Mouse (Mus musculus) intestine, embryonic 15.5 days (tissue): ENCODE data around the gene Aasdh. TPM values are rescaled to one million over a fixed set of nuclear protein-coding genes. Genes with fewer than 3 reads are reported as not detected.

ENCODE experiments used
- ATAC-seq: fragments of 200-750 bp; cut with Nextera tagmentation; 2 replicates; pipeline ENCODE4 v1.8.0; 2017; ENCODE audit warnings: moderate TSS enrichment, moderate library complexity
- H3K27ac ChIP-seq: fragments of 300-500 bp; sonication (generic); 2 replicates; pipeline ENCODE4 v1.5.1; 2015; ENCODE audit warnings: mild to moderate bottlenecking, inconsistent platforms
- H3K27me3 ChIP-seq: fragments of 300-500 bp; sonication (generic); replicated peaks from 2 replicates; pipeline ENCODE4 v1.6.1; 2015; ENCODE audit warnings: inconsistent platforms
- H3K36me3 ChIP-seq: fragments of 300-500 bp; sonication (generic); 2 replicates; pipeline ENCODE4 v1.6.1; 2015; ENCODE audit warnings: inconsistent platforms
- H3K4me1 ChIP-seq: fragments of 300-500 bp; sonication (generic); replicated peaks from 2 replicates; pipeline ENCODE4 v1.6.1; 2015; ENCODE audit warnings: inconsistent platforms
- H3K4me2 ChIP-seq: fragments of 300-500 bp; sonication (generic); replicated peaks from 2 replicates; pipeline ENCODE4 v1.6.1; 2015; ENCODE audit warnings: mild to moderate bottlenecking, inconsistent platforms
- H3K4me3 ChIP-seq: fragments of 300-500 bp; sonication (generic); replicated peaks from 2 replicates; pipeline ENCODE4 v1.5.1; 2015; ENCODE audit warnings: inconsistent platforms
- H3K9ac ChIP-seq: fragments of 300-500 bp; sonication (generic); 2 replicates; pipeline ENCODE4 v1.6.1; 2015; ENCODE audit warnings: inconsistent platforms
- H3K9me3 ChIP-seq: fragments of 300-500 bp; sonication (generic); 2 replicates; pipeline ENCODE4 v1.6.1; 2016; ENCODE audit warnings: inconsistent platforms
- WGBS: fragments of 180-500 bp; shearing (Covaris S2); methylation state at CpG from one replicate; pipeline ENCODE4 v1.1.7; 2015; 5-methylcytosine and 5-hydroxymethylcytosine counted together
- polyA plus RNA-seq: library from polyadenylated mRNA; unstranded; fragments of >200 nt; fragmentation: Nextera tagmentation; extraction: Ambion mirVana; gene quantifications from 2 replicates; pipeline ENCODE4 v1.2.1, GENCODE M21; 2015

The Aasdh gene
- polyA plus RNA-seq: 14.2 and 18.3 TPM in 2 replicates

- H3K36me3 ChIP-seq: no peaks in the 10 kb centered on the region
- no peaks in the 10 kb centered on the region for H3K27me3 ChIP-seq
- peak; percentile 98 for ATAC-seq
- peak within 1 kb of the TSS; percentile 73 for H3K4me3 ChIP-seq
- H3K4me2 ChIP-seq: peak within 1 kb of the TSS; percentile 86
- WGBS: under 1% methylated on average over 47 of the region's 47 CpGs
- peak within 1 kb of the TSS; percentile 89 for H3K27ac ChIP-seq
- H3K9me3 ChIP-seq: no peaks in the 10 kb centered on the region
- peaks cover 4% of the 10 kb centered on the region; the same call in 1 of the 2 replicates for H3K4me1 ChIP-seq
- peak within 1 kb of the TSS; percentile 87 for H3K9ac ChIP-seq
Observed at GRCm38 (mm10) chr5:76905405-76906154, at the start of gene Aasdh. Aasdh (minus strand) TSS chr5:76905514.

DNA sequence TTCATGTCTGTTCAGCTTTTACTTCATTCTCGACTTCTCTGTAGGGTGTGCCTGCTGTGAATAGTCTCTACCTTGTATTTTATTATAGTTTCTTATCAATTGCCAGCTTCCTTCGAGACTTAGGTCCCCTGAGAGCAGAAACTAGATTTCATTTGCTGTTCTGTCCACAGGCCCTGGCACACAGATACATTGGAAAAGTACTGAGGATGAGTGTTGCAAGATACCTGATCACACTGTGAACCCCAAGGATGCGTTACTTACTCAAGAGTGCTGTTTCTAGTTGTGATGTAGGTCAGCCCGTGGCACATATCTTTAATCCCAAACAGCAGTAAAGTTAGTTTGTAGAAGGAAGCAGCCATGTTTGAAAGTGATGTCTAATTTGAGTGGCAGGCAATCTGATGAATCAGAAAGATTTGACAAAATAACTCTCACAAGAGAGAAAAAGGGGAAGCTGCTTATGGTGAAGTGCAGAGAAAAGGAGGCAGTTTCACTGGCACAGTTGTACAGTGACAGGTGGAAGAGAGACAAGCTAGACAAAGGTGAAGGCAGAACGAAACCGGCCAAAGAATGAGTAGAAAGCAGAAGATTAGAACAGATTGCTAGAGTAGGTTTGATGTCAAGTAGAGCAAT, 49.1 kb upstream of the Aasdh start:
- 69% methylated on average over 6 of the region's 6 CpGs for WGBS
- H3K27ac ChIP-seq: 0 out of 2 replicates have a peak overlapping the region, but pooled peaks have one; percentile 27
- no peak for ATAC-seq

GRCm38 (mm10) chr5:76953794-76954193, 48.5 kb upstream of the Aasdh start:
- H3K27ac ChIP-seq: peak overlapping the region; percentile 27; the same call in 1 of the 2 replicates
- no peak overlapping the region for H3K9ac ChIP-seq
- H3K4me2 ChIP-seq: no peak overlapping the region
- no peak overlapping the region for H3K4me3 ChIP-seq
- H3K36me3 ChIP-seq: peaks cover 6% of the 10 kb centered on the region
- 59% methylated on average over 3 of the region's 3 CpGs for WGBS
- ATAC-seq: no peak
- peaks cover 20% of the 10 kb centered on the region; the same call in 1 of the 2 replicates for H3K4me1 ChIP-seq
- no peaks in the 10 kb centered on the region for H3K27me3 ChIP-seq
- H3K9me3 ChIP-seq: no peaks in the 10 kb centered on the region

More for the DNA sequence above, 49.1 kb upstream of the Aasdh start:
- H3K4me2 ChIP-seq: no peak overlapping the region
- H3K9me3 ChIP-seq: no peaks in the 10 kb centered on the region
- H3K4me3 ChIP-seq: no peak overlapping the region
- H3K9ac ChIP-seq: no peak overlapping the region
- H3K4me1 ChIP-seq: peaks cover 20% of the 10 kb centered on the region; the same call in 1 of the 2 replicates
- H3K36me3 ChIP-seq: peaks cover 6% of the 10 kb centered on the region
- H3K27me3 ChIP-seq: no peaks in the 10 kb centered on the region

DNA sequence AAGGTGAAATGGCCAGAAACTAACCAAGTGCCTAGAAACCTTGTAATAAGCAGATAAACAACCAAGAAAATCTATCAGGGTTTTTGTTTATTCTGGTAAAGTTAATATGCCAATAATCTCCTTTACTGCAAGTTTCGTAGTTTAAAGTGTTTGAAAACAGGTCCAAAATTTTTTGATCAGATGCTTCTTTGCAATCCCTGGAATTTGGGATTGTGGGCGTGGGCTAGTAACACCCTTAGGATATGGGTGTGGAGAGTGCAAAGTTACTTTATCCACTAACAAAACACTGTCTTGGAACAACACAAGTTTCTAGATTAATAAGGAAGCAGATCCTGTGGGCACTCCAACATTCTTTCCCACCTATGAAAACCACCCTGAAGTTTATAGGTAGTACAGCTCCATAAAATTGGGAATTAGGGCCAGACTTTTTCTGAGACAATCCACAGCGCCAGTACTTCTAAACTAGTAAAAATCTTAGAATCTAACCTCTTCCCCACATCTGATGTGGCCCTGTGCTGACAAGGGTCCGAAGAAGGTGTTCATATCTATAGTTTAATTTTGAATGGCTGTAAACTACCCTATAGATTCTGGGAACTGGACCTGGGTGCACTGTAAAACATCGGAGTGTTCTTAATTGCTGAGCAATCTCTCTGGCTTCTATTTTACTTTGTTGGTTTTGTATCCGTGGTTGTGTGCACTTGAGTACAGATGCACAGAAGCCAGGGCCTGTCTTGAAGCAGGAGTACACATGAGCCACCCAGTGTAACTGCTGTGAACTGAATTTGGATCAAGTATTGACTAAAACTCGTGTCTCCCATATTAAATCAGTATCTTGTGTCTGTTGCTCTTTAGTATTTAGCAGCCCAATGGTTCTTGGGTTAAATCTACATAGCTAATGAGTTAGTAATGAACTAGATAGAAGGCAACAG, 47.1 kb upstream of the Aasdh start:
- 12% methylated on average over 7 of the region's 7 CpGs for WGBS
- Histone ChIP-seq H3K27me3 (no peaks in the 10 kb centered on the region), H3K4me3 (peak overlapping the region; percentile 75), H3K4me2 (peak overlapping the region; percentile 87), H3K9me3 (no peaks in the 10 kb centered on the region), H3K4me1 (peaks cover 20% of the 10 kb centered on the region; the same call in 1 of the 2 replicates), H3K9ac (peak overlapping the region; percentile 77), H3K27ac (peak overlapping the region; percentile 86), H3K36me3 (no peaks in the 10 kb centered on the region)
- ATAC-seq: no peak

DNA sequence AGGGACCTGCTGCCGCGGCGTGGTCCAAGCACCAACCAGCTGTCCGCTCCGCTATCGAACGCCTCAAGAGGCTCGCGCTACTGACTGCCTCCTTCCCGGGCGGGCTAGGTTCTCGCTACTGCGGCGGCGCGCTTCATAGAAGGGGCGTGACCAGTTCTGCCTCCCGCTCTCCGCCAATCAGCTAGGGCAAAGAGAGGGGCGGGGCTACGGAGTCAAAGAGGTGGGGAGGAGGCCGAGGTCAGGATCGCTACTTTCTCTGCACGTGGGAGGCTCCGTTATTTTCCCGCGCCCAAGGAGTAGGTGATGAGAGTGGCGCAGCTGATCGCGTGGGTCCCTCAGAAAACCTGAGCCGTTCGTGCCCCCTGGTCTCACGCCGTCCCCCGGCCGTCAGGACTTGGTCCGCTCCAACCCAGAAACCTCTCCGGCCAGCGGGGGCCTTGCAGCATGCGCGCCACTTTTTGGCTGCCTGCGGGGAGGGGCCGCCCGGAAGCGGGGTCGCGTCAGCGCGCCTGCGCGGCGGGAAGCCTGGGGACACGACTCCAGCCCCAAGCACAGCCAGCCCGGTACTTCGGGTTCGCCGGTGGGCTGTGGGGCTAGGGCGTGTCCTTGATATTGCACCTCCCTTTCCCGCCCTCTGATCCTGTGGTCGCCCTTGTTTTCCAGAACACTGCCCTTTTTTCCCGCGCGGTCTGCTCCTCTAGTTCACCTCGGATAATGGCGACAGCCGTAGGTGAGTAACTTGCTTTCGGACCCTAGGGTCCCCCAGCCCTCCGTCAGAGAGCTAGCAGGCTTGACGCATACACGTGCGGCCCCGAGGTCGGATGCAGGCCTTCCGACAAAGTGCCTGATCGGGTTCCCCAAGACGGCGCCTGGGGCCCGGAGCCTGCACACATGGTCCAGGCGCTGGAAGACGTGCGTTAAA, 46.1 kb upstream of the Aasdh start, which contains the start of the genes Paics and Ppat:
Gene Paics (plus strand): TSS at position 202 of the 922 bp plus-strand sequence.
Gene Ppat (minus strand): TSS at position 473 of the 922 bp plus-strand sequence.
- no peaks in the 10 kb centered on the region for H3K9me3 ChIP-seq
- peak within 1 kb of the TSS; percentile 75 for H3K4me3 ChIP-seq
- peaks cover 20% of the 10 kb centered on the region; the same call in 1 of the 2 replicates for H3K4me1 ChIP-seq
- H3K9ac ChIP-seq: peak within 1 kb of the TSS; percentile 77
- H3K27me3 ChIP-seq: no peaks in the 10 kb centered on the region
- WGBS: under 1% methylated on average over 81 of the region's 81 CpGs
- no peaks in the 10 kb centered on the region for H3K36me3 ChIP-seq
- H3K27ac ChIP-seq: peak within 1 kb of the TSS; percentile 86
- peak; percentile 97 for ATAC-seq
- H3K4me2 ChIP-seq: peak within 1 kb of the TSS; percentile 87

DNA sequence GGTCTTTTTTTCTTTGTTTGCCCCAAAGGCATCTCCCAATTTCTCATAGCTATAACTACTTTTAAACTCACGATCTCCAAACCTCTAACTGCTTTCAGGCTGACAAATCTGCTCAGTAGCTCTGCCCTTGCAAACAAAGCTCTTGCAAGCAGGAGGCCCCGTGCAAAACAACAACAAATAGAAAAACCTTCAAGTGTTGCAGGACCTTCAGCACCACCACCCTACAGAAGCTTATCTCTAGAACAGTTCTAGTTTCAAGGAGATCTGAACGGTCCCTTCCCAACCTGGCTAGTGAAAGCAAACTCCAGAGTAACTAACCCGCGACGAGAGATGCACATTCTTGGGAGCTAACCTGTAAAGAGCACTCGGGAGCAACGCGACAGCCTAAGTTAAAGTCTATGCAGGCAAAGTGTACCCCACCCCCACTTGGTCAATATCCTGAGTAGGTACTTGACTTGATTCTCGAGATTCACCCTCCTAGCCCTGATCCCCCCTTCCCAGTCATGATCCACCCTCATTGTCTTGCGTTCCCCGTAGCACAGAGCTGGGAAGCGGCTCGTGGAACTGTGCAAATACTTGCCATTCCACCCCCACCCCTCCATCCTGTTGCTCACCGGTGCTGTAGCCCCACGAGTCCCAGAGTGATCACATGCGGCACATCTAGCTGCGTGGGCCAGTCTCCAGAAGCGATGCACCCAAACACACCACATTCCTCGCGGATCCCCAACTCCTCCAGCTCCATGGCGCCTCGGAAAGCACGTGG, 45.2 kb upstream of the Aasdh start:
- ATAC-seq: no peak; the same call in 1 of the 2 replicates
- no peaks in the 10 kb centered on the region for H3K36me3 ChIP-seq
- no peaks in the 10 kb centered on the region for H3K9me3 ChIP-seq
- H3K4me1 ChIP-seq: peaks cover 20% of the 10 kb centered on the region; the same call in 1 of the 2 replicates
- peak overlapping the region; percentile 75 for H3K4me3 ChIP-seq
- peak overlapping the region; percentile 87 for H3K4me2 ChIP-seq
- H3K27ac ChIP-seq: peak overlapping the region; percentile 81
- peak overlapping the region; percentile 68 for H3K9ac ChIP-seq
- H3K27me3 ChIP-seq: no peaks in the 10 kb centered on the region
- under 1% methylated on average over 24 of the region's 24 CpGs for WGBS

DNA sequence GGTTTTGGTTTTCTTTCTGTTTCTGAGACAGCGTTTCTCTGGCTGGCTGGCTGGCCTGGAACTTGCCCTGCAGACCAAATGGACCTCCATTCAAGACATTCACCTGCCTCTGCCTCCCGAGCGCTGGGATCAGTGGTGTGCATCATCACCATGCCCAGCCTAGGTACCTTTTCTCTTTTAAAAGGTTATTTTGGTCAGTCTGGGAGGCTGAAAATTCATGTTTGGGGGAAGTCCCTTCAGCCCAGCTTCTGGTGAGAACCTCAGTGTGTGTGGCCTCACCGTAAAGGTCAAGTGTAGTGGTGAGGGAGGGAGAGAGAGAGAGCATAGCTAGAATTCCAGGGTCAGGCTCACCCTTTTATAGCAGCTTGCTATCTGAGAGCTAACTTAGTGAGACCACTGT, 42.4 kb upstream of the Aasdh start:
- H3K9ac ChIP-seq: no peak overlapping the region
- no peaks in the 10 kb centered on the region for H3K27me3 ChIP-seq
- 82% methylated on average over 4 of the region's 4 CpGs for WGBS
- no peak overlapping the region for H3K4me3 ChIP-seq
- H3K27ac ChIP-seq: no peak overlapping the region
- no peaks in the 10 kb centered on the region for H3K36me3 ChIP-seq
- H3K4me1 ChIP-seq: 0 out of 2 replicates have a peak, but pooled peaks cover 8% of the 10 kb centered on the region
- H3K9me3 ChIP-seq: no peaks in the 10 kb centered on the region
- no peak overlapping the region for H3K4me2 ChIP-seq
- no peak for ATAC-seq

- Histone ChIP-seq H3K9me3 (no peaks in the 10 kb centered on the region), H3K4me3 (no peak overlapping the region), H3K4me1 (0 out of 2 replicates have a peak, but pooled peaks cover 6% of the 10 kb centered on the region), H3K27me3 (no peaks in the 10 kb centered on the region), H3K27ac (no peak overlapping the region), H3K36me3 (no peaks in the 10 kb centered on the region), H3K4me2 (no peak overlapping the region), H3K9ac (no peak overlapping the region)
- 72% methylated on average over 4 of the region's 4 CpGs for WGBS
- ATAC-seq: no peak
Observed at GRCm38 (mm10) chr5:76947142-76947541, 41.8 kb upstream of the Aasdh start.

DNA sequence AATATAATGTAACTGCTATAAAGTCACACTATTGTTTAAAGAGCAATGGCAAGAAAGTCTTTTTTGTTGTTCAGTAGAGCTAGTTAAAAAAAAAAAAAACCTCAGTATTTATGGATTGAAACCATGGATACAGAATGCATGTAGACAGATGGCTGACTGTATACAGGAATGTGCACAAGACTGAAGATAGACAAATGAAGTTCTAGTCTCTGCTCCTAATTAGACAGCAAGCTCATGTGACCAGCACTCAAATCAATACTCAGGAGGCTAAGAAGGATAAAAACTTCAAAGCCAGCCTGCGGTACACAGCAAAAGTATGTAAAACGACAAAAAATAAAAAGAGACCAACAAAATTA, 40.3 kb upstream of the Aasdh start:
- Histone ChIP-seq H3K27ac (no peak overlapping the region), H3K4me1 (0 out of 2 replicates have a peak, but pooled peaks cover 6% of the 10 kb centered on the region), H3K4me3 (no peak overlapping the region), H3K9me3 (no peaks in the 10 kb centered on the region), H3K27me3 (no peaks in the 10 kb centered on the region), H3K36me3 (no peaks in the 10 kb centered on the region), H3K9ac (no peak overlapping the region), H3K4me2 (no peak overlapping the region)
- WGBS: 79% methylated on average over 2 of the region's 2 CpGs
- no peak for ATAC-seq

DNA sequence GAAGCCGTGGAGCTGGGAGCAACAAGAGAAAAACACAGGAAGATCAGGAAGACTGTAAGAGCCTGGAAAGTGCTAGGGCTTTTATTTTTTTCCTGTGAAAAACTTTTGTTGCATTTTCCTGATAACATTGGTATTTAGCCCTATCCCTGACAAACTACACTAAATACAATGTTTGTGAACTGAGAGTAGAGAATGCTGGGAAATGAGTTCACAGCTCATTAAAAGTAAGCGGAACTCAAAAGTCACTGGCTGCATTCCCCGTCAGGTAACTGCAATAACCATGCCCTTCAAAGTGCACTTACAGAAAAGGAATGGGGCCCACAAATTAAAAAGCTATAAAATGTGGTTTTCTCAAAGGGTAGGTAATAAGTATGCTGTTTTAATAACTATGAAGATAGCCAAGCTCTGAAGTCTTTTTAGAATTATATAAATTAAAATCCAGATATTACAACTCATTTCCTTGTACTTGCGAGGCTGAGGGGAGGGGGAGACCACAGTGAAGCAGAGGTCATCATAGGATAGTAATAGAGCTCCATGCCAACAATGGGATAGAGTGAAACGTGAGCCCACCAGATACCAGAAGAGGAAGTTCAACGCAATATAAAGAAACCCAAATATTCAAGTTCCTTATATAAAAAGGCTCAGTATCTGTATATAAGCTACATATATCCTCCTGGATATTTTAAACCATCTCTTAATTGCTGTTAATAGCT, 39.8 kb upstream of the Aasdh start:
- no peak overlapping the region for H3K27ac ChIP-seq
- H3K27me3 ChIP-seq: no peaks in the 10 kb centered on the region
- no peak overlapping the region for H3K4me3 ChIP-seq
- H3K4me1 ChIP-seq: 0 out of 2 replicates have a peak, but pooled peaks cover 6% of the 10 kb centered on the region
- H3K9ac ChIP-seq: no peak overlapping the region
- H3K4me2 ChIP-seq: no peak overlapping the region
- 69% methylated on average over 6 of the region's 6 CpGs for WGBS
- H3K36me3 ChIP-seq: 0 out of 2 replicates have a peak, but pooled peaks cover 3% of the 10 kb centered on the region
- no peaks in the 10 kb centered on the region for H3K9me3 ChIP-seq
- ATAC-seq: no peak
